ENCODE assay signal across 27 mouse cellular contexts in the genomic region with DNA sequence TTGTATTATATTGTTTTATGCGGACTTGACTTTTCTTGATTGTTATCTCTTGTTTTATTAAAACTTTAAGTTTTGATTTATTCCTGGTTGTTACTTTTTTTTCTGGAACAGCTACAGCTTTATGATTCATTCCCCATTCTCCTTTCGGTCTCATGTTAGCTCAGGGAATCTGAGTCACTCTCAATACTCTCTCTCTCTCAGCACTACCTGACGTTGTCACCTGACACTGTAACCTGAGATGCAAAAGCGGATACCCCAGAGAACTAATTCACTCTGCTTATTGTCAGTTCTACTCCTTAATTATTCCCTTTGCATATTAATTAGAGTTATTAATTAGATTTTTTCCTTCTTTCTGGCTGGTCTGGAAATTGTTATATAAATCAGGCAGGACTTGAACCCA.
"Had no signal": no experiment of that assay in that cellular context is flagged by ENCODE, and none has a peak within 500 bp of the region (broad histone marks: within the 10 kb centered on the region; RNA-seq: fewer than 3 reads in every experiment).

No protein-coding gene starts in this region.

- H3K27me3 ChIP-seq: embryonic facial prominence, embryonic 12.5 days; embryonic facial prominence, embryonic 13.5 days; embryonic facial prominence, embryonic 15.5 days; forebrain, embryonic 12.5 days; forebrain, embryonic 13.5 days; forebrain, embryonic 15.5 days had no signal

- H3K27ac ChIP-seq: embryonic facial prominence, embryonic 12.5 days; embryonic facial prominence, embryonic 13.5 days; embryonic facial prominence, embryonic 15.5 days; forebrain, embryonic 10.5 days; forebrain, embryonic 12.5 days; forebrain, embryonic 13.5 days; forebrain, embryonic 15.5 days; gastrocnemius, adult 2 months; heart, adult 2 months had no signal

- H3K4me2 ChIP-seq: embryonic facial prominence, embryonic 12.5 days; embryonic facial prominence, embryonic 13.5 days; embryonic facial prominence, embryonic 15.5 days; forebrain, embryonic 12.5 days; forebrain, embryonic 13.5 days; forebrain, embryonic 15.5 days had no signal

- H3K36me3 ChIP-seq: embryonic facial prominence, embryonic 12.5 days; embryonic facial prominence, embryonic 13.5 days; embryonic facial prominence, embryonic 15.5 days; forebrain, embryonic 10.5 days; forebrain, embryonic 12.5 days; forebrain, embryonic 15.5 days had no signal

- H3K9me3 ChIP-seq: embryonic facial prominence, embryonic 12.5 days; embryonic facial prominence, embryonic 13.5 days; embryonic facial prominence, embryonic 15.5 days; forebrain, embryonic 10.5 days; forebrain, embryonic 12.5 days; forebrain, embryonic 13.5 days; forebrain, embryonic 15.5 days had no signal

- H3K4me1 ChIP-seq: embryonic facial prominence, embryonic 12.5 days; embryonic facial prominence, embryonic 13.5 days; embryonic facial prominence, embryonic 15.5 days; forebrain, embryonic 10.5 days; forebrain, embryonic 12.5 days; forebrain, embryonic 13.5 days; forebrain, embryonic 15.5 days had no signal

- DNase-seq: cerebellum, adult 8-10 months; cerebellum, adult 9-10 months; cerebellum, adult 9-11 months; cerebellum, postnatal 10 days; cerebellum, postnatal 14 days; cerebellum, postnatal 25 days; cerebellum, postnatal 36 days; embryo, embryonic 11 days; forebrain, postnatal 0 days; gastrocnemius, adult 2 months; gastrocnemius, postnatal 10 days; gastrocnemius, postnatal 14 days; gastrocnemius, postnatal 25 days; gastrocnemius, postnatal 36 days; heart, adult 11 months; heart, adult 18-20 months; heart, adult 2 months had no signal

- H3K9ac ChIP-seq: embryonic facial prominence, embryonic 12.5 days; embryonic facial prominence, embryonic 13.5 days; embryonic facial prominence, embryonic 15.5 days; forebrain, embryonic 12.5 days; forebrain, embryonic 13.5 days; forebrain, embryonic 15.5 days; forebrain, postnatal 0 days had no signal

- H3K4me3 ChIP-seq: embryonic facial prominence, embryonic 12.5 days; embryonic facial prominence, embryonic 13.5 days; embryonic facial prominence, embryonic 15.5 days; erythroblast, embryonic 14.5 days; forebrain, embryonic 10.5 days; forebrain, embryonic 12.5 days; forebrain, embryonic 13.5 days; forebrain, embryonic 15.5 days; gastrocnemius, adult 2 months; heart, adult 2 months had no signal

- ATAC-seq: forebrain, embryonic 13.5 days; forebrain, embryonic 14.5 days; forebrain, embryonic 15.5 days; forebrain, embryonic 16.5 days; forebrain, postnatal 0 days had no signal
